Mouse (Mus musculus): ENCODE results near the gene Olfr721-ps1. TPM values are rescaled to one million over a fixed set of nuclear protein-coding genes. Genes with fewer than 3 reads are reported as not detected.

Olfr721-ps1 gene
- not detected in 2 replicates for polyA plus RNA-seq (2012; ENCODE audit: insufficient read depth, insufficient read length, missing spikeins)

GRCm38 (mm10) chr14:14400998-14401397, at the start of gene Olfr721-ps1:
TSS of gene Olfr721-ps1 (plus strand) at chr14:14401298.
- Histone ChIP-seq H3K4me3 (ENCODE audit: insufficient read depth, low read depth, low read length) (no peak within 1 kb of the TSS), H3K4me1 (ENCODE audit: control insufficient read depth, insufficient read depth, insufficient read length, low read length) (no peaks in the 10 kb centered on the region)

GRCm38 (mm10) chr14:14351721-14352590, 49.1 kb upstream of the Olfr721-ps1 start:
- H3K27ac ChIP-seq (replicated peaks; ENCODE audit: low read depth, low read length) = no peak overlapping the region
- no peaks in the 10 kb centered on the region for H3K4me1 ChIP-seq (ENCODE audit: control insufficient read depth, insufficient read depth, insufficient read length, low read length)
- H3K4me3 ChIP-seq (ENCODE audit: insufficient read depth, low read depth, low read length) = no peak overlapping the region

More at GRCm38 (mm10) chr14:14400998-14401397, at the start of gene Olfr721-ps1:
- H3K27ac ChIP-seq (replicated peaks; ENCODE audit: low read depth, low read length) = no peak within 1 kb of the TSS

- no peaks in the 10 kb centered on the region for H3K4me1 ChIP-seq (ENCODE audit: control insufficient read depth, insufficient read depth, insufficient read length, low read length)
- H3K27ac ChIP-seq (replicated peaks; ENCODE audit: low read depth, low read length) = no peak overlapping the region
- H3K4me3 ChIP-seq (ENCODE audit: insufficient read depth, low read depth, low read length) = no peak overlapping the region
Measured at GRCm38 (mm10) chr14:14352606-14353005, 48.5 kb upstream of the Olfr721-ps1 start.

GRCm38 (mm10) chr14:14353081-14353732, 47.9 kb upstream of the Olfr721-ps1 start:
- Histone ChIP-seq H3K27ac (replicated peaks; ENCODE audit: low read depth, low read length) (no peak overlapping the region), H3K4me1 (ENCODE audit: control insufficient read depth, insufficient read depth, insufficient read length, low read length) (no peaks in the 10 kb centered on the region), H3K4me3 (ENCODE audit: insufficient read depth, low read depth, low read length) (no peak overlapping the region)

- Histone ChIP-seq H3K4me1 (ENCODE audit: control insufficient read depth, insufficient read depth, insufficient read length, low read length) (no peaks in the 10 kb centered on the region), H3K27ac (replicated peaks; ENCODE audit: low read depth, low read length) (no peak overlapping the region), H3K4me3 (ENCODE audit: insufficient read depth, low read depth, low read length) (no peak overlapping the region)
Measured at GRCm38 (mm10) chr14:14353740-14354510, 47.2 kb upstream of the Olfr721-ps1 start.

GRCm38 (mm10) chr14:14354511-14355359, 46.4 kb upstream of the Olfr721-ps1 start:
- no peaks in the 10 kb centered on the region for H3K4me1 ChIP-seq (ENCODE audit: control insufficient read depth, insufficient read depth, insufficient read length, low read length)
- H3K27ac ChIP-seq (replicated peaks; ENCODE audit: low read depth, low read length) = no peak overlapping the region
- no peak overlapping the region for H3K4me3 ChIP-seq (ENCODE audit: insufficient read depth, low read depth, low read length)

GRCm38 (mm10) chr14:14355360-14355646, 45.8 kb upstream of the Olfr721-ps1 start:
- H3K27ac ChIP-seq (replicated peaks; ENCODE audit: low read depth, low read length) = no peak overlapping the region
- H3K4me1 ChIP-seq (ENCODE audit: control insufficient read depth, insufficient read depth, insufficient read length, low read length) = no peaks in the 10 kb centered on the region
- H3K4me3 ChIP-seq (ENCODE audit: insufficient read depth, low read depth, low read length) = no peak overlapping the region

GRCm38 (mm10) chr14:14395535-14395934, 5.6 kb upstream of the Olfr721-ps1 start:
- Histone ChIP-seq H3K4me3 (ENCODE audit: insufficient read depth, low read depth, low read length) (no peak overlapping the region), H3K27ac (replicated peaks; ENCODE audit: low read depth, low read length) (no peak overlapping the region), H3K4me1 (ENCODE audit: control insufficient read depth, insufficient read depth, insufficient read length, low read length) (no peaks in the 10 kb centered on the region)

- Histone ChIP-seq H3K4me1 (ENCODE audit: control insufficient read depth, insufficient read depth, insufficient read length, low read length) (no peaks in the 10 kb centered on the region), H3K4me3 (ENCODE audit: insufficient read depth, low read depth, low read length) (no peak overlapping the region), H3K27ac (replicated peaks; ENCODE audit: low read depth, low read length) (no peak overlapping the region)
Measured at GRCm38 (mm10) chr14:14436078-14436658, 35.1 kb downstream of the Olfr721-ps1 start.

Other genes starting within 250 kb of the Olfr721-ps1 start
- not detected in 2 replicates for gene Olfr720, start 214.5 kb upstream of the Olfr721-ps1 start, polyA plus RNA-seq (2012; ENCODE audit: insufficient read depth, insufficient read length, missing spikeins)
- not detected in 2 replicates for gene Olfr31, start 78.5 kb upstream of the Olfr721-ps1 start, polyA plus RNA-seq (2012; ENCODE audit: insufficient read depth, insufficient read length, missing spikeins)
- 2.5 and 4.0 TPM in 2 replicates for gene Il3ra, start 55.0 kb upstream of the Olfr721-ps1 start, polyA plus RNA-seq (2012; ENCODE audit: insufficient read depth, insufficient read length, missing spikeins)

Data from brown adipose tissue, adult 24 weeks (tissue).